Mouse (Mus musculus) spleen, adult 2 months (tissue): ENCODE results near the gene Bcl3. TPM values are rescaled to one million over a fixed set of nuclear protein-coding genes. Genes with fewer than 3 reads are reported as not detected.

Source experiments
- DNase-seq, 2 experiments: peaks; one replicate each; pipeline versions ENCODE4 v3.0.0 to v3.0.0-alpha.2; 2012 to 2021; ENCODE audit warnings: low spot score in 2 of 2, low read depth in 1 of 2
- H3K27ac ChIP-seq: fragments of 200-500 bp; 2 replicates; pipeline ENCODE4 v1.5.1; 2012; ENCODE audit warnings: low read length, inconsistent platforms; ENCODE audit not compliant: insufficient read depth
- H3K27me3 ChIP-seq: fragments of 200-500 bp; 2 replicates; pipeline ENCODE4 v1.6.1; 2012; ENCODE audit warnings: mild to moderate bottlenecking, moderate library complexity, low read length, inconsistent platforms; ENCODE audit not compliant: control insufficient read depth, insufficient read depth
- H3K36me3 ChIP-seq: fragments of 200-500 bp; 2 replicates; pipeline ENCODE4 v1.6.1; 2012; ENCODE audit warnings: mild to moderate bottlenecking, low read length, inconsistent platforms; ENCODE audit not compliant: control insufficient read depth, insufficient read depth
- H3K4me1 ChIP-seq: fragments of 200-500 bp; 2 replicates; pipeline ENCODE4 v1.6.1; 2011; ENCODE audit warnings: inconsistent platforms; ENCODE audit not compliant: control insufficient read depth, insufficient read depth, insufficient read length
- H3K4me3 ChIP-seq: fragments of 200-500 bp; 2 replicates; pipeline ENCODE4 v1.5.1; 2011; ENCODE audit warnings: mild to moderate bottlenecking, inconsistent platforms; ENCODE audit not compliant: insufficient read depth, insufficient read length; ENCODE audit errors: extremely low read depth
- CTCF ChIP-seq: fragments of 200-500 bp; IDR thresholded peaks from 2 replicates; pipeline ENCODE4 v1.5.1; 2011; ENCODE audit warnings: mild to moderate bottlenecking, inconsistent platforms; ENCODE audit not compliant: insufficient read depth, insufficient read length, insufficient replicate concordance; ENCODE audit errors: extremely low read depth
- POLR2A ChIP-seq: fragments of 200-500 bp; IDR thresholded peaks from 2 replicates; pipeline ENCODE4 v1.6.1; 2011; ENCODE audit warnings: low read depth, low read length, inconsistent platforms
- WGBS: fragments of 180-500 bp; shearing (Covaris S2); methylation state at CpG from one replicate; pipeline ENCODE4 v1.1.7; 2018; 5-methylcytosine and 5-hydroxymethylcytosine counted together
- polyA plus RNA-seq: library from polyadenylated mRNA; depleted of rRNA; stranded (reverse); fragments of >200 nt; gene quantifications from 2 replicates; pipeline ENCODE4 v1.2.3, GENCODE M21; 2012

Gene Bcl3
- polyA plus RNA-seq, 1 experiment: 102 TPM

DNA sequence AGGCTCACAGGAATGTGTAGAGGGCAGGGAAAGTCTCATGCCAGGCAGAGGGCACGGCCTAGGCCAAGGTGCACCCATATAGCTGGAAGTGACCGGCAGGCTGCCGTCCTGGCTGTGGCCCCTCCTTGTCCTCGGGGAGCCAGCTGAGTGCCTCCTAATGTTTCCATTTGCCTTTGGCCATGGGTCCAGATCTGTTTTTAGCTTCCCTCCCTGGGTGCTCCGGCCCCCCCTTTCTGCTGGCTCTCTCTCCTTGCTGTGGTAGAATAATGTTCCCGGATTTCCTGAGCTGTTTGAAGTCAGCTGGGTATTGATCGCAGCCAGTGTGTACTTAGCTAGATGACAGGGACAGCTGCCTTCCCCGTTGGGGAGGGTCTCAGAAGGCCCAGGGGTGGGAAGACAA is 38.9 kb downstream of the Bcl3 start:
- H3K27me3 ChIP-seq: no peaks in the 10 kb centered on the region
- H3K4me1 ChIP-seq: no peaks in the 10 kb centered on the region
- H3K27ac ChIP-seq: no peak overlapping the region
- 77% methylated on average over 8 of the region's 8 CpGs for WGBS
- TF ChIP-seq POLR2A (no peak), CTCF (no peak)
- H3K4me3 ChIP-seq: no peak overlapping the region
- H3K36me3 ChIP-seq: no peaks in the 10 kb centered on the region
- DNase-seq: no peak

DNA sequence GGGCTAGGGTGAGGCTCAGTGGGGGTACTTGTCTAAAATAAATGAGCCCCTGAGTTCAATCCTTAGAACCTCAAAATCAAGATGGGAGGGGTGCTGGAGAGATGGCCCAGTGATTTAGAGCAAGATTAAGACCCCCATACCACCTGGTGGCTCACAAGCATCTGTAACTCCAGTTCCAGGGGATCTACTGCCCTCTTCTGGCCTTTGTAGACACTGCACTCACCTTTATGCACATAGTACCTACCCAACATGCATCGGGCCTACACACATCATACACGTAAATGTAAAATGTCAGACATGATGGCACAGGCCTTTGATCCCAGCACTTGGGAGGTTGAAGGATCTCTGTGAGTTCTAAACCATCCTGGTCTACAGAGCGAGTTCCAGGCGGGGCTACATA is 39.9 kb downstream of the Bcl3 start:
- H3K4me3 ChIP-seq: no peak overlapping the region
- H3K36me3 ChIP-seq: no peaks in the 10 kb centered on the region
- DNase-seq: no peak
- 92% methylated on average over 4 of the region's 4 CpGs for WGBS
- TF ChIP-seq POLR2A (no peak), CTCF (no peak)
- H3K27ac ChIP-seq: no peak overlapping the region
- H3K4me1 ChIP-seq: no peaks in the 10 kb centered on the region
- no peaks in the 10 kb centered on the region for H3K27me3 ChIP-seq

DNA sequence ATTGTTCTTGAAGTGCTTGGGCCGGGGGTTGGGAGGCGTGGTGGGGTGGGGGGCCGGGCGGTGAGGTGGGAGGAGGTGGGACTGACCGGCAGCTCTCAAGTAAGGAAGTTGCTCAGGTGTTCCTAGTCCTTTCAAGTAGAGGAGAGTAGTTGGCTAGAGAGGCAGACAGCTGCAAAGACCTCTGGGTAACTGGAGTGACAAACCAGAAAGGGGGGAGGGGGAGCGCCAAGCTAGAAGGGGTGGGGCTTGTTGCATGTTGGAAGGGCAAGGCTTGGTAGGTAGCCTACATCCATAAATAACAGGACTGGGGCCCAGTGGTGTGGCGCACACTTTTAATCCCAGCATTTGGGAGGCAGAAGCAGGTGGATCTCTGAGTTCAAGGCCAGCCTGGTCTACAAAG is 40.8 kb downstream of the Bcl3 start:
- no peak overlapping the region for H3K4me3 ChIP-seq
- H3K4me1 ChIP-seq: no peaks in the 10 kb centered on the region
- DNase-seq: no peak
- H3K27me3 ChIP-seq: no peaks in the 10 kb centered on the region
- 83% methylated on average over 7 of the region's 7 CpGs for WGBS
- no peak overlapping the region for H3K27ac ChIP-seq
- H3K36me3 ChIP-seq: no peaks in the 10 kb centered on the region
- TF ChIP-seq CTCF (no peak), POLR2A (no peak)

DNA sequence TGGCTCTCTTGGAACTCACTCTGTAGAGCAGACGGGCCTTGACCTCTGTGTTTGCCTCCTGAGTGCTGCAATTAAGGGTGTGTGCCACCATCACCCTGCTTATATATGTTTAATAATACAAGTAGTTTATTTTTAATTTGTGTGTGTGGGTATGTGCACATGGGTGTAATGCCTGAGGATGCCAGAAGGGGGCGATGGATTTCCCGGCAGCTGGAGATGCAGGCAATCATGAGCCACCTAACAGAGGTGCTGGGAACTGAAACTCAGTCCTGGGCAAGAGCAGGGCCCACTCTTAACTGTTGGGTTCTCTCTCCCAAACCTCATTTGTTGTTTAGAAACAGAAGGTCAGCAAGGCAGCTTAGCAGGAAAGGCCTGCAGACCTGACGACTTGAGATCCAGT is 42.7 kb downstream of the Bcl3 start:
- 87% methylated on average over 4 of the region's 4 CpGs for WGBS
- DNase-seq: no peak
- H3K36me3 ChIP-seq: no peaks in the 10 kb centered on the region
- H3K4me3 ChIP-seq: no peak overlapping the region
- no peak for TF ChIP-seq POLR2A
- TF ChIP-seq CTCF: no peak
- H3K27ac ChIP-seq: no peak overlapping the region
- no peaks in the 10 kb centered on the region for H3K4me1 ChIP-seq
- H3K27me3 ChIP-seq: no peaks in the 10 kb centered on the region

DNA sequence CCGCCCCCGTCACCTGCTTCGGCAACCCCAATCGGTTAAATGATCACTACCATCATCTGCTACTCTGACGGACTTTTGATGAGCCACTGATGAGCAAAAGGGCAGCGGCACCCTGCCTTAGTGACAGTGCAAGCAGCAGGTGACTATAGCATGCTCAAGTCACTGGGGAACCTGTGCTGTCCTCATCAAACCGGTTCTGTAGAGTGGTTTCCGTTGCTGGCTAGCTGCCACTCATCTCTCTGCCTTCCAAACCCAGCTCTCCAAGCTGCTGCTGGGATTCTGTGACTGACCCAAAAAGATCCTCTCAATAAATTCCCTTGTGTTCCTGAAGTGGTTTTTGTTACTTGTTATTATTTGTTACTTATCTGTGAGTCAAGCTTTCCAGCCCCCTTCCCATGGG is 43.9 kb downstream of the Bcl3 start:
- H3K27ac ChIP-seq: no peak overlapping the region
- no peaks in the 10 kb centered on the region for H3K27me3 ChIP-seq
- no peaks in the 10 kb centered on the region for H3K4me1 ChIP-seq
- 90% methylated on average over 8 of the region's 8 CpGs for WGBS
- DNase-seq: no peak
- H3K36me3 ChIP-seq: no peaks in the 10 kb centered on the region
- TF ChIP-seq CTCF: no peak
- TF ChIP-seq POLR2A: no peak
- no peak overlapping the region for H3K4me3 ChIP-seq

DNA sequence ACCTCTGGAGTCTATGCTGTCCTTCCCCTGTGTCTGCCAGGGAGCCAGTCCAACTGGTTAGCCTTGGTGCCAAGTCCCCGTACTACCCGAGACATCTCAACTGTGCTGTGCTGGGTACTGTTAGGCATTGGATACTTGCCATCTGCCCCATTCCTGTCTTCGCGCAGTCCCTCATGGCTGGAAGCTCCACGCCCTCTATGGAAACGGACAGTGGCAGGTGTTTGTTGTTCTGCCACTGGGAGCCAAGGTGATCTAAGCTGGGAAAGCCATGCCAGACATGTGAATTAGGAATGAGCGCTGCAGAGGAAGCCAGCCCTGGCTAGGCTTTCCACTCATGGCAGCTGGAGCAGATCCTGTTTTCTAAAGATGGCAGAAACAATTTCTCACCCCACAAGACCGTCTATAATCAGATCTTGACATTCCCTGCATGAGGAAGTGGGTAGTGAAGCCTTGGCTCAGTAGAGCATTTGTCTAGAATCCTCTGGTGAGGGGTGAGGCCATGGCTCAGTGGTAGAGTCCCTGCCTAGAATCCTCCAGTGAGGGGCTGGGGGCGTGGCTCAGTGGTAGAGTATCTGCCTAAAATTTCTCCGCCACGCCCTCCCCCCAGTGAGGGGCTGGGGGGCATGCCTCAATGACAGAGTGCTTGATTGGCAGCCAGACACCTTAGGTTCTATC is 45.4 kb downstream of the Bcl3 start:
- H3K4me3 ChIP-seq: no peak overlapping the region
- H3K27me3 ChIP-seq: no peaks in the 10 kb centered on the region
- WGBS: 86% methylated on average over 11 of the region's 11 CpGs
- no peaks in the 10 kb centered on the region for H3K4me1 ChIP-seq
- no peaks in the 10 kb centered on the region for H3K36me3 ChIP-seq
- H3K27ac ChIP-seq: no peak overlapping the region
- no peak for DNase-seq
- TF ChIP-seq CTCF: no peak
- TF ChIP-seq POLR2A: no peak

DNA sequence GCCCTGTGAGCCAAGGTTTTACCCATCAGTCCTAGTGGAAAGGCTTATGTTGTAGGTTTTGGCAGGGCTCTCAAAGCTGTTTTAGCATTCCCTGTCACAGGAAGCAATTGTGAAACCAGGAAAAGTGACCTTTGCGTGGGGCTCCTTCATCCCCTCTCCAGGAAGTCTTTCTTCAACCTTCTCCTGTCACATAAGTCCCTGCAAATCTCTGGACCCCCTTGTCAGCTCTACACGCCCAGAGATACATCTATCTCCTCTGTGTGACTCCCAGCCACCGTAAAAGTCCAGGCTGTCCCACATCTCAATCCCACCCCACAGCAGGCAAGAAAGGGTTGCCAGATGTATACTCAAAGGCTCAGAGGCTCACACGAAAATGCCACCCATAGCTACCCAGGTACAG is 50.9 kb downstream of the Bcl3 start:
- H3K27ac ChIP-seq: no peak overlapping the region
- H3K4me1 ChIP-seq: peaks cover 8% of the 10 kb centered on the region
- no peak overlapping the region for H3K4me3 ChIP-seq
- no peaks in the 10 kb centered on the region for H3K36me3 ChIP-seq
- DNase-seq: no peak
- TF ChIP-seq POLR2A (no peak), CTCF (no peak)
- H3K27me3 ChIP-seq: peaks cover 15% of the 10 kb centered on the region
- 79% methylated on average over 4 of the region's 4 CpGs for WGBS
